Mouse (Mus musculus): ENCODE measurements around the gene Pim3. TPM values are rescaled to one million over a fixed set of nuclear protein-coding genes. Genes with fewer than 3 reads are reported as not detected.

Gene Pim3
- total RNA-seq, 2 experiments from 2014 or later, result 11.0 to 14.3 TPM

DNA sequence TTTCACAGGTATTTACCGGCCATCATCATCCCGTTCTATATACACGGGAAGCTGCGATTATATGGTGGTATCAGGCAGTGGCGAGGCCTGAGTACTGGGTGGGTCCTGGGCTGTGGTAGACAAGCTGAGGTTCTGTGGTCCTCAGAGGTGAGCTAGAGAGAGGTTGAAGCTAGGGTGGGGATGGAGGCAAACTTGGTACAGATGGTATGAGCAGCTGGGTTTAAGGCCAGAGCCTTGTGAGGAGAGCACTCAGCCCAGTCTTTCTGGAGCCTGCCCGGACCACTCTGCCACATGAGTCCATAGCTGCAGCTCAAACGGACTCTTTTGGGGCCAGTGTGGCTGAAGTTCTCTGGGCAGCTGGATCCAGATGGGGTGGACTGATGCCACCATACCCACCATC is 4.6 kb upstream of the Pim3 start:
- no peak for ATAC-seq (replicated peaks; ENCODE audit: poor library complexity)

DNA sequence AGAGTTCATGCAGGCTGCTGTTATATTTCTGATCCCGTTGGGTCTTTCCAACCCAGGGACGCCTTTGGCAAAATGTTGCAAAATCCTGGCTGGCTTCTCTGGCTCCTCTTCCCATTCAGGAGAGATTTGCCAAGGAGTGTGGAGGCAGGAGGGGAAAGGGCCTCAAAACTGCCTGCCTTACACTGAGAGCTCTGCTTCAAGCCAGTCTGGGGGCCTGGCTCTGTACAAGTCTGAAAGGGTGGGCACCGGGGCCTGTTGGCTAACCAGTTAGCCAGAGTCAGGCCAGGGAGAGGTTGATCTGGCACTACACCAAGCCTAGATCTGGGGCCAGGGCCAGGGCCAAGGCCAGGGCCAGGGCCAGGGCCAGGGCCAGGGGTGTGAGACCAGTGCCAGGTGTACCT is 3.8 kb upstream of the Pim3 start:
- ATAC-seq (replicated peaks; ENCODE audit: poor library complexity), result no peak

DNA sequence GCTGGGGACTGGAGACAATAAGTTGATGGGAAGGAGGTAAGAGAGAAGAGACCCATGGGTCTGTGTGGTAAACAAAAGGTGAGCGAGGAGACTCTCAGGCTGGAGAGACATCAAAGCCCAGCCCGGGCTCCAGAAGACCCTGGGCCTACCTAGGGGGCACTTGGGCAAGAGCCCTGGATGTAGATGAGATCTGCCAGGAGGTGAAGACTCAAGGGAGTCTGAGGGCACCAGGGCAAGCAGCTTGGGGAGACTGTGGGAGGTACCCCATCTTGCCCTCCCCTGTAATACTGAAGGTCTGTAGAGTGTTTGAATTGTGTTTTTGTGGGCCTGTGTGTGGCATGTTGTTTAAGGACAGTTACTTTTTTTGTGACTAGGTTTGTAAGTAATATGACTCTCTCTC is 3.3 kb upstream of the Pim3 start:
- ATAC-seq (replicated peaks; ENCODE audit: poor library complexity), result no peak

DNA sequence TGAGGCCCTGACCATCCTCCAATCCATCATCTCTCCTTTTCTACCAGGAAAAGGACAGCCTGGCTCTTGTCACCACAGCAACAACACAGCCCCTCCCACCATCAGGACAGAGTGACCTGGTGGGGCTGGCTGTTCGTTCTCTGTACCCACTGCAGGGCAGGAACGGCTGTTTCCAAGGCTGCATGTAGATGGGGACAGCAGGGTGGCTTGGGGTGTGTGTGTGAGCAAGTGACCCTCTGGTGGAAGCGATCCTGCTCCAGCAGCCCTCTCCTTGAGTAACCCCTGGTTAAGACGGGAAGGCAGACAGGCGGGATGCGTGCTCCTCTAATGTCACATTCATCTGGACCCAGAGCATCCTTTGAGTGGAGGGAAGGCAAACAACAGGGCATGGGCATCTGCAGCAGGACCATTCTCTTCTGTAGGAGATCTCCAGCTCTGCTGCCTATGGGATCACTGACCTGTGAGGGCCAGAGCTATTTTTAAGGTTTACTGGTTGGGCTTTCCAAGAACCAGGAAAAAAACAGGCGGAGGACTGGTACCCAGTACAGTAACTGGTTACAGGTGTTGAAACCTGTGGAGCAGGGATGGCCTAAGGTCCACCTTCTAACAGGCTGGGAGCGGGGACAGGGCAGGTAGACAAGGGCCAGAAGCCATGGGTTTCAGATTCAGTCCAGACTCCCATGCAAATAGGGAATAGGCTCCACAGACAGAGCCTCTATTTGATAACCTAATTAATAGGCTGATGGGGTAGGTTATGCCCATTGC is 2.6 kb upstream of the Pim3 start:
- ATAC-seq (replicated peaks; ENCODE audit: poor library complexity), result no peak

DNA sequence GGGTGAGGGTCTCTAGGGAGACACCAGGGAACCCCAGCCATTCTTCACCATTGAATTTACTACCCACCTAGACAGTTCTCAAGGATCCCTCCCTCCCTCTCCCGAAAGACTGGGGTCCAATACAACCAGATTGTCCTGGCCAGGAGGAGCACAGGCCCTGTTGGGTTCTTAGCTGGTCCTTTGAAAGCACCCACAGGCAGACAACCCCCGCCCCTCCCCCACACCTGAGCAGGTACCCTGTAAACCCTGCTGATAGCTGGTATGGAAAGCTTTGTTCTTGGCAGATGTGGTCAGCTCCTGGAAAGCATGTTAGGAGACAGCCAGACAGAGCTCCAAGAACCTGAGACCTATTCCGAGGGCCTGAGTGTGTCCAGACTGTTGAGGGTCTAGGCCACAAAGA is 1.2 kb upstream of the Pim3 start:
- ATAC-seq (replicated peaks; ENCODE audit: poor library complexity), result no peak

DNA sequence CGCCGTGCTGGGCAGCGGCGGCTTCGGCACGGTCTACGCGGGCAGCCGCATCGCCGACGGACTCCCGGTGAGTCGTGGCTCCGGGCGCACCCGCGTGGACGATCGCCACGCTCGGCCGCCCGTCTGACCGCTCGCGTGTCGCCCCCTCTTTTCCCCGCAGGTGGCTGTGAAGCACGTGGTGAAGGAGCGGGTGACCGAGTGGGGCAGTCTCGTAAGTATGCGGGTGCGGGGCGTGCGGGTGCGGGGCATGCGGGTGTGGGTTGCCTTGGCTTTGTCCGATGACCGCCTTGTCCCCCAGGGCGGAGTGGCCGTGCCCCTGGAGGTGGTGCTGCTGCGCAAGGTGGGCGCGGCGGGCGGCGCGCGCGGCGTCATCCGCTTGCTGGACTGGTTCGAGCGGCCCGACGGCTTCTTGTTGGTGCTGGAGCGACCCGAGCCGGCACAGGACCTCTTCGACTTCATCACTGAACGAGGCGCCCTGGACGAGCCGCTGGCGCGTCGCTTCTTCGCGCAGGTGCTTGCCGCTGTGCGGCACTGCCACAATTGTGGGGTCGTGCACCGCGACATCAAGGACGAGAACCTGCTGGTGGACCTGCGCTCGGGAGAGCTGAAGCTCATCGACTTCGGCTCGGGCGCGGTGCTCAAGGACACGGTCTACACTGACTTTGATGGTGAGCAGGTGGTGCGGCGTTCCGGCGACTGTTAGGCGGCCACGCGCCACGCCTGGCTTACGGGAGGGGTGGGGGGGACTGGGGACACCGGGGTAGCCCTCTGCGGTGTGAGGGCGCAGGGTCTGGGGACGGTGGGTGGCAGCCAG is 1.1 kb downstream of the Pim3 start:
- no peak for ATAC-seq (replicated peaks; ENCODE audit: poor library complexity)

DNA sequence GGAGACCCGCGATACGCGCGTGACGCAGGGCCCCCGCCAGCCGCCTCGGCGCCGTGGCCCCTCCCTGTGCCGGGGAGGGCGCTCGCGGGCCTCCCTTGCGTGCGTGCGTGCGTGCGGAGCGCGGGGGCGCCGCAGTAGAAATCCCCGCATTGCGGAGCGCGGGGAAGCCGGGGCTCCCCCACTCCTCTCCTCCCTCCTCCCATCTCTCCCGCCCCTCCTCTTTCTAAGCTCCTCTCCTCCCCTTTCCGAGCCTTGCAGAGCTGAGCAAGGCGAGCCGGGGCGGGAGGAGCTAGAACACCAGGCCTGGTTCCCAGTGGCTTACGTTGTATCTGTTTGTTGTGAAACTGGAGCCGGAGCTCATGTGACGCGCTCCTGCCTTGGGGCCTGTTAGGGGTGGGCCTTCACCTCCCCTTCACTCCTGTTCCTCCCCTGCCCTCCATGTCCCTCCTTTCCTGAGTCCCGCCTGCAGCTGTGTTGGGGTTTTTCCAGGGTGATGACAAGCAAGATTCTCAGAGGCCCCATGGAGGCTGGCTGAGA is 1.8 kb downstream of the Pim3 start:
- ATAC-seq (replicated peaks; ENCODE audit: poor library complexity), result peak; percentile 60

DNA sequence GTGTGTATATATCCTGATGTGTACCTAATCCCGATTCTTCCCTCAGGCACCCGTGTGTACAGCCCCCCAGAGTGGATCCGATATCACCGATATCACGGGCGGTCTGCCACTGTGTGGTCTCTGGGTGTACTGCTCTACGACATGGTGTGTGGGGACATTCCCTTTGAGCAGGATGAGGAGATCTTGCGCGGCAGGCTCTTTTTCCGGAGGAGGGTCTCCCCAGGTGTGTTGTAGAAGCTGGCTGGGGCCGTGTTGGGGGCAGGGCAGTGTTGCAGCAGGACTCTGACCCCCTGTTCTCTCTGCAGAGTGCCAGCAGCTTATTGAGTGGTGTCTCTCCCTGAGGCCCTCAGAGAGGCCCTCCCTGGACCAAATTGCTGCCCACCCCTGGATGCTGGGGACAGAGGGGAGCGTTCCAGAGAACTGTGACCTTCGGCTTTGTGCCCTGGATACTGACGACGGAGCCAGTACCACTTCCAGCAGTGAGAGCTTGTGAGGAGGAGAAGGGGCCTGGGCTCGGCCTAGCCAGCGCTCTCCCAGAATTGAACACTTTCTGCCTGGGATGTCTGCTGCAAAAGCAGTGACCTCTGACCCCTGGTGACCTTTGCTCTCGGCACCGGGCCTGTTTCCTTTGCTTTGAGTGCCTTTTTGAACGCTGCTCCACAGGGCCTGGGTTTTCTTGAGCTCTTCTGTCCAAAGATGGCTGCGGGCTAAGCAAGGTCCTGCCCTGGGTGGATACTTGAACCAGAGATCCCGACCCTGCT is 2.5 kb downstream of the Pim3 start:
- ATAC-seq (replicated peaks; ENCODE audit: poor library complexity), result no peak

DNA sequence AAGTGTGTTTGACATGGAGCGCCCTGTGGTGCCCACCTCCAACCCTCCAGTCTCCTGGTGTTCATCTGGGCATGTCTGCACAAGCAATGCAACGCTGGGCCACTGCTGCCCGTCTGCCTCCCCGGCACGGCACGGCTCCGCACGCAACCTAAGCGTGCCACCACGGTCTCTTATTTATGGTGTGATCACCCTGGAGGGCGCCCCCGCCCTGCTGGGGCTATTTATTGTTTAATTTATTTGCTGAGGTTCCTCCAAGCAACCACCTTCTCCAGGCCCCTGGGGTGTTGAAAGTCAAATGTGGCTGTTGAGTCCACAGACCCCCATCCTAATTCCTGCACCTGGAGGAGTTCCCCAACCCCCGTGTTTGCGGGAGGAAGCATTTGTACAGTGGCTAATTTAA is 3.1 kb downstream of the Pim3 start:
- ATAC-seq (replicated peaks; ENCODE audit: poor library complexity), result no peak

DNA sequence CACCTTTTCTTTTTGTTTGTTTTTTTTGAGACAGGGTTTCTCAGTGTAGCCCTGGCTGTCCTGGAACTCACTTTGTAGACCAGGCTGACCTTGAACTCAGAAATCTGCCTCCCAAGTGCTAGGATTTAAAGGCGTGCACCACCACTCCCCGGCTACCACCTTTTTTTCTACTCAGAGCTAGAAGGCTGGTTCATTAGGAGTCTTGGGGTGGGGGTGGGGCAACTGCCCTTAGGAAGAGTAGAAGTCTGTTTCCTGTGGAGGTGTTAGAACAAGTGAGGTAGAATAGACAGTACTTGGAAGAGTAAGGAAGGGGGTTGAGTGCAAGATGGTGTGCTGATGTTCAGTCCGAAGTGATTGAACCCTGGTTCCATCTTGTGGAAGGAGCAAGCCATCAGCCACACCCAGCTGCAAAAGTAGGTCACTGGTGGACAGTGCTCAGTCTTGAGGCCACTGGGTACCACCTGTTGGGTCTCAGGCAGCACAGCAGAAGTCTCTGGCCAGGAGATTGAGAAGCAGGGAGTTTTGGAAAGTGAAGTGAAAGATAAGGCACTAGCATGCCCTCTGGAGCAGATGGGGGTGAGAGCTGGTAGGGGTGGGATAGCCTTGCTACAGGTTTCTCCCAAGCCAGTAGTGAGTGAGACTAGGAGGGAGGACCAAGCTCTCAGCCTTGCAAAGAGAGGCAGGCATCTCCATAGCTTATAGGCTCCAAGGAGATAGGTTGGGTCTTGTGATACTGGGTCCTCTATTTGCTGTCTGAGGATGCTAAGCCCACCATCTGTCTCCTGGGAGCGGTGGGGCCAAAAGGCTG is 4.1 kb downstream of the Pim3 start:
- ATAC-seq (replicated peaks; ENCODE audit: poor library complexity), result no peak

DNA sequence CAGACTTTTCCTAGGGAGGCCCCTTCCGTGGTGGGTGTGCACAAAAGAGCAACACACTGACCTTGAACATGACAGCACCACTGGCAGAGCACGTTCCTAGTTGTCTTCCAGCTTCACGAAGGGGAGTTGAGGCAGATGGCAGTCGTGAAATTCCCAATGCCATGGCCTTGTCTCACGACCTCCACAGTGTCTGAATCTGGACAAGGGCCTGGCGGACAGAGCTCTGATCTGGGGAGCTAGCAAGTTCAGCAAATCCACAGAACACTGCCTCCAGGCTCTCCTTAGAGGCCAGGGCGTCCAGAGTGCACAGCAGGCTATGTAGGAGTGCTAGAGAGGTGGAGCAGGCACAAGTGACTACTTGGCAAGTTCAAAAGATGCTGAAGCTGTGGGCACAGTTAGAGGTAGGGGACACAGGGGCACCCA is 5.0 kb downstream of the Pim3 start:
- no peak for ATAC-seq (replicated peaks; ENCODE audit: poor library complexity)

DNA sequence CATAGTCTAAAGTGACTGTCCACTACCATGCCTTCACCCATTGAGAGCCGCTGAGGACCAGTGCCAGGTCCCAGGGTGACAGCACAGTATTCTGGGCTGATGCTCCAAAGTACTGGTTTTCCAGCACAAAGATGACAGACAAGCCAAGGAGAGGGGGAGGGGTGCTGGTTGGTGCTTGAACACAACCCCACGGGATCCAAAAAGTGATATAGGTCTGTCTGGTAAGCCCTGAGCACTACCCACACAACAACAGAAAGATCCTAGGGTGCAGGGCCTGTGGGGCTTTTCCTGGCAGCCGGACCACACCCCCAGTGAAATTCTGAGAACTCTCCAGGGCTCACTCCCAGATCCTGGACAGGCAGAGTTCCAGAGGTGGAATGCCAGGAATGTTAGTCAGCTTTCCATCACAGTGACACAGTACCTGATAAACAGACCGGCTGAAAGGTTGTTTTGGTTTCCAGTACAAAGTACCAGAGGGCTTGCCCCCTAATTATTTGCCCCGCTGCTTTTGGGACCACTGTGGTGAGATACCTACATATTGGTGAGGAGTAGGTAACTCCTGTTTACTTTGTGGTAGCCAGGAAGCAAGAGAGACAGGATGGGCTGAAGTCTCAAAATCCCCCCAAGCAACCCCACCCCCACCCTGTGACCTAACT is 5.5 kb downstream of the Pim3 start:
- ATAC-seq (replicated peaks; ENCODE audit: poor library complexity), result no peak

DNA sequence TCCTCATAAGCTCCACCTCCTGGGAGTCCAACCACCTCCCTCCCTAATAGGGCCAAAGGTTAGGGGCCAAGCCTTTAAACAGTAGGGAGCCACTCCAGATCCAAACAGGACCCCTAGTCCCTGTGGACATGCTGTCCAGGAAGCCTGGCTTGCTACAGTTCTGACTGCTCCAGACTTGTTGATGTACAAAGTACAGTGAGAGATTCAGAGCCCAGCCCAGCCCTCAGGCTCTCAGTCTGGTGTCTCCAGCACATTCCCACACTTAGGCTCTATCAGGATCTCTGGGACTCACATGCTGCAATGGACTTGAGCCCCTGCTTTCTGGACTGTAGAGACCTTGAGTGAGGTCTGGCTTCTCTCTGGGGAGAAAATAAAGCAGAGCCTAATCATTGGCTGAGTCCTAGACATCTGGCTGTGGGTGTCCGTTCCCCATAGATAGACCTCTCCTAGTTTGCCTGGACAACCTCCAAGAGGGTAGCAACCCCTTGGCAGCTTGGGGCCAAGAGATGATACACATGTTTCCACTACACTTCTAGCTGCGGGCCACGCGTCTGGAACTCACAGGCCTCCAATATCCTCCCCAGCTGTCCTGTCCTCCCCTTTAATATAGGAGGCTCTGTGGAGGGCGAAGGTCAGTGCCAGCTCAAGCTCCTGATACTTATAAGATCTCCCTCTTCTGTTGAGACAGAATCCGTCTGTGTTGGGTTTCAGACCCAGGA is 6.2 kb downstream of the Pim3 start:
- ATAC-seq (replicated peaks; ENCODE audit: poor library complexity), result no peak

DNA sequence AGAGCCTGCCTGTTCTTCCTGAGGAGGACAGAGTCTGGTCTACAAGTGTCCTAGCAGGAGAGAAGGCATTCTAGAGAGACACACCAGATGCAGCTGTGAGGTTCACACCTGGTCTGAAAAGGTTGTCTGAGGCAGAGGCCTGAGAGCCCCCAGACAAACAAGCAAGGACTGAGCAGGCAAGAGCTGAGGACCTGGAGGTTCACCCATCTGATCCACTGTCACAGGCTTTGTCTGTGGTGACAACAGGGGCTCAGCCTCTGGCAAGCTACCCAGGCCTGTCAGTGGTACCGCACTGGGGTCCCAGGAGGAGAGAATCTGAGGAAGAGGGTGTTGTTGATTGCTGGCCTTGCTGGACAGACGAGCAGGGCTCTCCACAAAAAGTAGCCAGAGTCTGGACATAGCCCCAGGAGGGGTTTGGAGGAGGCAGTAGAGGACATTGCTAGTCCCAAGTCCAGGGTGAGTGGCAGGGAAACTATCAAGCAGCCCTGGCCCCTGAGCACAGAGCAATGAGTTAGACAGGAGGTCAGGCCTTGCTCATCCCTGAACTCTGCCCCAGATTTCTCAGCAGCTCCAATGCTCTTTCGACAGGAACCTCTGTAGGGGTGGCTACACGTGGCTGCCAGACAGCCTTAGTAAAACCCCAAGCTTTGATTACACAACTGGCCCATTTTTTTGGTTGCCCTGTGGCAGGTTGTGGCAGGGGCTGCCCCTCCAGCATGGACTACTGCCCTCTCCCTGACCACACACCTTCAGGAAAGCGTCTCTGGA is 8.6 kb downstream of the Pim3 start:
- ATAC-seq (replicated peaks; ENCODE audit: poor library complexity), result peak; percentile 33

DNA sequence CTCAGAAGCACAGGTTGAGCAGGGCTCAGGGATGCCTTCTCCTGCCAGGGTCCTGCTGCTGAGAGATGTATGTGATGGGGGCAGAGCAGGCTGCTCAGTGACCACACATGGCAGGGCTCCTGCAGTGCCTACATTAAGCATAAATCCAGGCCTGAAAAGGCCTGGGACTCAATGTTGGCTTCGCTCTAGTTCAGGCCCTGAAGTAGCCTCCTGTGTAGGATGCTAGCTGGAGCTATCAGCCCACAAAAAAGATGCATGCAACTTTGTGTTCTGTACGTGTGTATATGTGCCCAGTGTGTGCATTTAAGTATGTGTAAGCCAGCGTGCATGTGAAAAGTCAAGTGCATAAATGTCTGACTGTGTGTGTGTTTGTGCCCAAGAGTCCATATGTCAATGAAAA is 12.1 kb downstream of the Pim3 start:
- ATAC-seq (replicated peaks; ENCODE audit: poor library complexity), result no peak

DNA sequence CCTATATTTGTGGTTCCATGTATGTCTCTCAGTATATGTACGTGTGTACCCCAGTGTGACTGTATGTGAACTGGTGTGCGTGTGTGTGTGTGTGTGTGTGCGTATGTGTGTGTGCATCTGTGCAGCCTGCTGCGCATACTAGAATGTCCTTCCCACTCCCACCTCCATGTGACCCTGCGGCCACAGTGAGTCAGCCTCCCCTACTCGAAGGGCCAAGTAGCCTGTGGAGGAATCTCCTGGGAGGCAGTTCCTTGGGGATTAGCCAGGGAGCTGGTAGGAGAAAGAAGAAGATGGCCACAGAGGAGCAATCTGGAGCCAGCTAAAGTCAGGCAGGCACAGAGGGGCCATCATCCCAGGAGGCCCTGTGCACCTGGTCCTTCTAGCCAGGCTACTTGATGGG is 12.5 kb downstream of the Pim3 start:
- no peak for ATAC-seq (replicated peaks; ENCODE audit: poor library complexity)

DNA sequence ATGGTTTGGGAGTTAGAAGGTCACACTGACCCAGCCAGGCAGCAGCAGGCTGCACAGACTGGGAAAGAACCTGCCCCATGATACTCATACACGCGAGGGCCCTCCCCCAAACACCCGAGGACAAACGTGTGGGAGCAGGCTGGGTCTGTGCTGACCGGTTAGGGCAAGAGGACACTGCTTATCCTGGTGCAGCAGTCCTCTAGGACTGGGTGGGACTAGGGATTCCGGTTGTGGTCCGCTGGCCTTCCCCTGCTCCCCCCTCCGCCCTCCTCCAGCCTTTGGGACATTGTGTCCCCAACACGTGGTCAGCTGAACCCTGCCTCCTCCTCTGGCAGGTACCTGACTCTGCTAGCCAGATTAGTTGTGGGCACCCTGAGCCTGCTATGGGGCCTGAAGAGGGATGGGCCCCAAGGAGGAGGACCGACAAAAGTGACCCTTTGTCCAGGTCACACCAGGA is 13.7 kb downstream of the Pim3 start:
- no peak for ATAC-seq (replicated peaks; ENCODE audit: poor library complexity)

DNA sequence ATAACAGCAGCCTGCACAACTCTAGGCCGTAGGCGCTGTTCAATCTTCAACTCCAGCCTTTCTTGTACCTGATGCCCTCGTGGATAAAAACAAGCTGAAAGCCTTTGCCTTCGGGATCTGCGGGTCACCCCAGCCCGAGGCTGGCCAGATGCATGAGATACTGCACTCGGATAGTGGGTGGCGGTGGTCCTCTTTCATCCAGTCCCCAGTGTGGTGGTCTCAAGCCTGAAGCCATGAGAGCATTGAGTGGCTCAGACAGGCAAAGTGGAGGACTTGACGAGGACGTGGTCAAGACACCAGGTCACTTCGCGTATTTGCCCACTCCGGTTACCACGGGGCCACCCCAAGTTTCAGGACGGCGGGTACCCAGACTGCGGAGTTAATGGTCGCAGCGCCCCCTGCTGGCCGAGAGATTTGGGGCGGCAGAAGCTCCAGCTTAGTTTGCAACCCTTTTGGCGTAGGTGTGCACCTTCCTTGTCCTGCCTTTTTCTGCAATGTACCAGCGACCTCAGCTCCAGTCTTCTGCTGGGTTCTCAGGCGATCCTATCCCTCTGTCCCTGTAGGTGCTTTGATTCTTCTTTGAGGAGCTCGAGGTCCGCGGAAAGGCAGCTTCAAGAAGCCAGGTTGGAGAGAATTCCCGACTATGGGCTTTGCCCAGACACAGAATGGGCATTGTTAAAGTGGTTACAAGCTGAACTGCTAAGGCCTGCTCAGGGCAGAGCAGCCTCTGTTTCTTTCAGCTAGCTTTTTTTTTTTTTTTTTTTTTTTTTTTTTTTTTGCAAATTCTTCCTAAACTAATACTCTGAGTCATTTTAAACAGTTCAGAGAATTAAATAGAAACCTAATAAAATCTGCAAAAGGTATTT is 14.4 kb downstream of the Pim3 start:
- ATAC-seq (replicated peaks; ENCODE audit: poor library complexity), result peak; percentile 89

Measured in megakaryocyte progenitor cell, adult 5-6 weeks (primary cell).